Mouse (Mus musculus): ENCODE results near the gene Kcnma1. TPM values are rescaled to one million over a fixed set of nuclear protein-coding genes. Genes with fewer than 3 reads are reported as not detected.

Gene Kcnma1
- polyA plus RNA-seq, 1 experiment, result 3.0 TPM

- Histone ChIP-seq H3K27me3 (ENCODE audit: control insufficient read depth, insufficient read depth, low read length) (no peaks in the 10 kb centered on the region), H3K27ac (ENCODE audit: control insufficient read depth, insufficient read depth, low read depth, low read length) (no peak overlapping the region), H3K4me1 (ENCODE audit: control insufficient read depth, insufficient read depth, low read length) (no peaks in the 10 kb centered on the region), H3K4me3 (ENCODE audit: control insufficient read depth, low read depth, low read length) (no peak overlapping the region), H3K36me3 (ENCODE audit: control insufficient read depth, insufficient read depth, low read length) (no peaks in the 10 kb centered on the region)
- TF ChIP-seq CTCF (IDR thresholded peaks at IDR 0.05; ENCODE audit: control insufficient read depth, insufficient read depth, insufficient replicate concordance, low read depth, low read length) (no peak), POLR2A (IDR thresholded peaks at IDR 0.05; ENCODE audit: control insufficient read depth, low read depth, low read length) (no peak)
Observed at GRCm38 (mm10) chr14:23552252-23552974, 461.9 kb downstream of the Kcnma1 start.

- Histone ChIP-seq H3K4me1 (ENCODE audit: control insufficient read depth, insufficient read depth, low read length) (no peaks in the 10 kb centered on the region), H3K27me3 (ENCODE audit: control insufficient read depth, insufficient read depth, low read length) (no peaks in the 10 kb centered on the region), H3K4me3 (ENCODE audit: control insufficient read depth, low read depth, low read length) (no peak overlapping the region), H3K27ac (ENCODE audit: control insufficient read depth, insufficient read depth, low read depth, low read length) (no peak overlapping the region), H3K36me3 (ENCODE audit: control insufficient read depth, insufficient read depth, low read length) (no peaks in the 10 kb centered on the region)
- TF ChIP-seq POLR2A (IDR thresholded peaks at IDR 0.05; ENCODE audit: control insufficient read depth, low read depth, low read length), result no peak
- no peak for TF ChIP-seq CTCF (IDR thresholded peaks at IDR 0.05; ENCODE audit: control insufficient read depth, insufficient read depth, insufficient replicate concordance, low read depth, low read length)
Observed at GRCm38 (mm10) chr14:23550467-23550866, 463.8 kb downstream of the Kcnma1 start.

- no peaks in the 10 kb centered on the region for H3K4me1 ChIP-seq (ENCODE audit: control insufficient read depth, insufficient read depth, low read length)
- no peak for TF ChIP-seq CTCF (IDR thresholded peaks at IDR 0.05; ENCODE audit: control insufficient read depth, insufficient read depth, insufficient replicate concordance, low read depth, low read length)
- no peak for TF ChIP-seq POLR2A (IDR thresholded peaks at IDR 0.05; ENCODE audit: control insufficient read depth, low read depth, low read length)
- H3K4me3 ChIP-seq (ENCODE audit: control insufficient read depth, low read depth, low read length), result no peak overlapping the region
- H3K27me3 ChIP-seq (ENCODE audit: control insufficient read depth, insufficient read depth, low read length), result no peaks in the 10 kb centered on the region
- no peak overlapping the region for H3K27ac ChIP-seq (ENCODE audit: control insufficient read depth, insufficient read depth, low read depth, low read length)
- H3K36me3 ChIP-seq (ENCODE audit: control insufficient read depth, insufficient read depth, low read length), result no peaks in the 10 kb centered on the region
Observed at GRCm38 (mm10) chr14:23542131-23542530, 472.2 kb downstream of the Kcnma1 start.

GRCm38 (mm10) chr14:23539621-23540020 lies 474.7 kb downstream of the Kcnma1 start:
- Histone ChIP-seq H3K27me3 (ENCODE audit: control insufficient read depth, insufficient read depth, low read length) (no peaks in the 10 kb centered on the region), H3K4me1 (ENCODE audit: control insufficient read depth, insufficient read depth, low read length) (no peaks in the 10 kb centered on the region), H3K36me3 (ENCODE audit: control insufficient read depth, insufficient read depth, low read length) (no peaks in the 10 kb centered on the region), H3K27ac (ENCODE audit: control insufficient read depth, insufficient read depth, low read depth, low read length) (no peak overlapping the region), H3K4me3 (ENCODE audit: control insufficient read depth, low read depth, low read length) (no peak overlapping the region)
- TF ChIP-seq POLR2A (IDR thresholded peaks at IDR 0.05; ENCODE audit: control insufficient read depth, low read depth, low read length) (no peak), CTCF (IDR thresholded peaks at IDR 0.05; ENCODE audit: control insufficient read depth, insufficient read depth, insufficient replicate concordance, low read depth, low read length) (no peak)

GRCm38 (mm10) chr14:23533346-23533745 lies 480.9 kb downstream of the Kcnma1 start:
- H3K4me1 ChIP-seq (ENCODE audit: control insufficient read depth, insufficient read depth, low read length), result no peaks in the 10 kb centered on the region
- H3K27ac ChIP-seq (ENCODE audit: control insufficient read depth, insufficient read depth, low read depth, low read length), result no peak overlapping the region
- H3K4me3 ChIP-seq (ENCODE audit: control insufficient read depth, low read depth, low read length), result no peak overlapping the region
- TF ChIP-seq POLR2A (IDR thresholded peaks at IDR 0.05; ENCODE audit: control insufficient read depth, low read depth, low read length) (no peak), CTCF (IDR thresholded peaks at IDR 0.05; ENCODE audit: control insufficient read depth, insufficient read depth, insufficient replicate concordance, low read depth, low read length) (no peak)
- no peaks in the 10 kb centered on the region for H3K36me3 ChIP-seq (ENCODE audit: control insufficient read depth, insufficient read depth, low read length)
- H3K27me3 ChIP-seq (ENCODE audit: control insufficient read depth, insufficient read depth, low read length), result no peaks in the 10 kb centered on the region

GRCm38 (mm10) chr14:23531735-23532525 lies 482.4 kb downstream of the Kcnma1 start:
- no peaks in the 10 kb centered on the region for H3K36me3 ChIP-seq (ENCODE audit: control insufficient read depth, insufficient read depth, low read length)
- no peak overlapping the region for H3K4me3 ChIP-seq (ENCODE audit: control insufficient read depth, low read depth, low read length)
- TF ChIP-seq CTCF (IDR thresholded peaks at IDR 0.05; ENCODE audit: control insufficient read depth, insufficient read depth, insufficient replicate concordance, low read depth, low read length) (no peak), POLR2A (IDR thresholded peaks at IDR 0.05; ENCODE audit: control insufficient read depth, low read depth, low read length) (no peak)
- H3K27ac ChIP-seq (ENCODE audit: control insufficient read depth, insufficient read depth, low read depth, low read length), result no peak overlapping the region
- no peaks in the 10 kb centered on the region for H3K4me1 ChIP-seq (ENCODE audit: control insufficient read depth, insufficient read depth, low read length)
- no peaks in the 10 kb centered on the region for H3K27me3 ChIP-seq (ENCODE audit: control insufficient read depth, insufficient read depth, low read length)

- H3K27ac ChIP-seq (ENCODE audit: control insufficient read depth, insufficient read depth, low read depth, low read length), result no peak overlapping the region
- peak; percentile 32; the same call in 1 of the 2 replicates for TF ChIP-seq CTCF (IDR thresholded peaks at IDR 0.05; ENCODE audit: control insufficient read depth, insufficient read depth, insufficient replicate concordance, low read depth, low read length)
- TF ChIP-seq POLR2A (IDR thresholded peaks at IDR 0.05; ENCODE audit: control insufficient read depth, low read depth, low read length), result no peak
- H3K4me1 ChIP-seq (ENCODE audit: control insufficient read depth, insufficient read depth, low read length), result no peaks in the 10 kb centered on the region
- H3K27me3 ChIP-seq (ENCODE audit: control insufficient read depth, insufficient read depth, low read length), result no peaks in the 10 kb centered on the region
- H3K4me3 ChIP-seq (ENCODE audit: control insufficient read depth, low read depth, low read length), result no peak overlapping the region
- H3K36me3 ChIP-seq (ENCODE audit: control insufficient read depth, insufficient read depth, low read length), result no peaks in the 10 kb centered on the region
Observed at GRCm38 (mm10) chr14:23529720-23530119, 484.6 kb downstream of the Kcnma1 start.

Measured in testis, adult 2 months (tissue).